Mouse (Mus musculus): ENCODE data around the gene Sorl1. TPM values are rescaled to one million over a fixed set of nuclear protein-coding genes. Genes with fewer than 3 reads are reported as not detected.
A peak's percentile ranks its signal among the peaks of the same experiment; 100 is the strongest.

Sorl1 gene
- polyA plus RNA-seq, 1 experiment, result 58.1 TPM

DNA sequence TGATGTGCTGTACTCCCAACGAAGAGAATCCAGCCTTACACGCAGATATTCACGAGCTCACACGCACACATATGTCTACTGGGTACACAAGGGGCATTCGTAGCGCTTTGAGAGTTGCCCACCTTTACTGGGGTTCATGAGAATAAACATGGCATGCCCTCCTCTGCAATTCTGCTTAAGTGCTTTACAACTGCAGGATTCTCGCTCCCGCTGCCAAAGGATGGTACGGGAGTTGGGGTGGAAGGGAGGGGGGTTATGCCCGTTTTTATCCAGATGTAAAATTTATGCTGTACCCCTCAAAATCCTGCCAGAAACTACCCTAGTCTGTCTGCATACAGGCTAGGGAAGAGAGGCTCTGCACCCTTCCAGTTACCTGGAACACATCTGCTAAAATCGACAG, 893 bp downstream of the Sorl1 start:
- peak overlapping the region; percentile 86 for H3K4me3 ChIP-seq (ENCODE audit: insufficient read depth, low read depth, low read length)
- DNase-seq, result no peak

GRCm38 (mm10) chr9:42122441-42122840, 1.7 kb downstream of the Sorl1 start:
- no peaks in the 10 kb centered on the region for H3K27me3 ChIP-seq (replicated peaks; ENCODE audit: control insufficient read depth, insufficient read depth, low read length)
- no peak for DNase-seq
- H3K4me1 ChIP-seq (ENCODE audit: control insufficient read depth, insufficient read depth, low read length), result peaks cover 12% of the 10 kb centered on the region
- H3K4me3 ChIP-seq (ENCODE audit: insufficient read depth, low read depth, low read length), result peak overlapping the region; percentile 86
- H3K36me3 ChIP-seq (ENCODE audit: control insufficient read depth, insufficient read depth, low read length), result no peaks in the 10 kb centered on the region
- no peak for TF ChIP-seq POLR2A (IDR thresholded peaks at IDR 0.05; ENCODE audit: low read depth, low read length)
- TF ChIP-seq CTCF (conservative IDR thresholded peaks at IDR 0.05; ENCODE audit: insufficient read depth, insufficient read length, low read depth, low read length), result no peak
- 73% methylated on average over 6 of the region's 6 CpGs for WGBS
- peak overlapping the region; percentile 72 for H3K27ac ChIP-seq (ENCODE audit: insufficient read depth, low read depth, low read length)

More for the DNA sequence above, 893 bp downstream of the Sorl1 start:
- no peak for TF ChIP-seq POLR2A (IDR thresholded peaks at IDR 0.05; ENCODE audit: low read depth, low read length)
- no peak for TF ChIP-seq CTCF (conservative IDR thresholded peaks at IDR 0.05; ENCODE audit: insufficient read depth, insufficient read length, low read depth, low read length)
- peaks cover 12% of the 10 kb centered on the region for H3K4me1 ChIP-seq (ENCODE audit: control insufficient read depth, insufficient read depth, low read length)
- no peaks in the 10 kb centered on the region for H3K27me3 ChIP-seq (replicated peaks; ENCODE audit: control insufficient read depth, insufficient read depth, low read length)
- WGBS, result 22% methylated on average over 11 of the region's 11 CpGs
- H3K27ac ChIP-seq (ENCODE audit: insufficient read depth, low read depth, low read length), result peak overlapping the region; percentile 72
- H3K36me3 ChIP-seq (ENCODE audit: control insufficient read depth, insufficient read depth, low read length), result no peaks in the 10 kb centered on the region

DNA sequence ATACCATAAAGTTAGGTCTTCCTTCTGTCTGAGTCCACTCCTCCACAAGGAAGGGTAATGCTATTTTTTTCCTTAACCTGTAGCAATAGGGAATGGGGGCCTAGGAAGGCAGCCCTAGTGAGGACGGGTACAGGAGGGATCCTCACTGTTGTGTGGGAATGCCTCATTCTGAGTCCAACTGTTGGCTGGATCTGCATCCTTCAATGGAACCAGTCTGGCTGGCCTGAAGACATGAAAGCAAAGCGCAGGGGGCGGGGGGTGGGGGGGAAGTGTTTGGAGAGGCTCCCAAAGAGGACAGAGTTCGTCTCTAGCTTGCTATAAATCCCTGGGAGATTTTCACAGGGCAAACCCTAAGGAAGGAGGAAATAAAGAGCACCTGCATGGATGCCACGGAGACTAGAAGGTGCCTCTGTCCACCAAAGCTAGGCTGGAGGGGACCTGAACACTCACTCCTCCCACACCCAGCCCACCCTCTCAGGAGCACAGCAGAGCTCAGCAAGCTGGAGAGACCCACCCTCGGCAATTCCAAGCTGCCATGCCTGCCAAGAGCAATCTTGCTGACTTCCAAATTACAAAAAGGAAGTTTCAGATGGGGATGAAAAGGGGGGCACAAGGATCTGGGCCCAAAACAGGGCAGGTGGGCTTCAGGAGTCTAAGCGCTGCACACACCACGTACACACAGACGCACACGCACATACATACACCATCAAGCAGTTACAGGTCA, 2.3 kb downstream of the Sorl1 start:
- peak overlapping the region; percentile 72 for H3K27ac ChIP-seq (ENCODE audit: insufficient read depth, low read depth, low read length)
- H3K27me3 ChIP-seq (replicated peaks; ENCODE audit: control insufficient read depth, insufficient read depth, low read length), result no peaks in the 10 kb centered on the region
- H3K4me1 ChIP-seq (ENCODE audit: control insufficient read depth, insufficient read depth, low read length), result peaks cover 12% of the 10 kb centered on the region
- WGBS, result 60% methylated on average over 10 of the region's 10 CpGs
- H3K36me3 ChIP-seq (ENCODE audit: control insufficient read depth, insufficient read depth, low read length), result no peaks in the 10 kb centered on the region
- peak overlapping the region; percentile 41; the same call in 1 of the 2 replicates for H3K4me3 ChIP-seq (ENCODE audit: insufficient read depth, low read depth, low read length)
- TF ChIP-seq CTCF (conservative IDR thresholded peaks at IDR 0.05; ENCODE audit: insufficient read depth, insufficient read length, low read depth, low read length) (no peak), POLR2A (IDR thresholded peaks at IDR 0.05; ENCODE audit: low read depth, low read length) (no peak)
- DNase-seq, result no peak

GRCm38 (mm10) chr9:42116418-42117056, 7.6 kb downstream of the Sorl1 start:
- H3K36me3 ChIP-seq (ENCODE audit: control insufficient read depth, insufficient read depth, low read length), result no peaks in the 10 kb centered on the region
- H3K4me1 ChIP-seq (ENCODE audit: control insufficient read depth, insufficient read depth, low read length), result peaks cover 8% of the 10 kb centered on the region
- H3K4me3 ChIP-seq (ENCODE audit: insufficient read depth, low read depth, low read length), result no peak overlapping the region
- DNase-seq, result no peak
- TF ChIP-seq POLR2A (IDR thresholded peaks at IDR 0.05; ENCODE audit: low read depth, low read length) (no peak), CTCF (conservative IDR thresholded peaks at IDR 0.05; ENCODE audit: insufficient read depth, insufficient read length, low read depth, low read length) (no peak)
- no peak overlapping the region for H3K27ac ChIP-seq (ENCODE audit: insufficient read depth, low read depth, low read length)
- WGBS, result 67% methylated on average over 10 of the region's 10 CpGs
- no peaks in the 10 kb centered on the region for H3K27me3 ChIP-seq (replicated peaks; ENCODE audit: control insufficient read depth, insufficient read depth, low read length)

GRCm38 (mm10) chr9:42115078-42115477, 9.0 kb downstream of the Sorl1 start:
- no peak for TF ChIP-seq CTCF (conservative IDR thresholded peaks at IDR 0.05; ENCODE audit: insufficient read depth, insufficient read length, low read depth, low read length)
- no peak for TF ChIP-seq POLR2A (IDR thresholded peaks at IDR 0.05; ENCODE audit: low read depth, low read length)
- Histone ChIP-seq H3K27me3 (replicated peaks; ENCODE audit: control insufficient read depth, insufficient read depth, low read length) (no peaks in the 10 kb centered on the region), H3K4me1 (ENCODE audit: control insufficient read depth, insufficient read depth, low read length) (peaks cover 9% of the 10 kb centered on the region), H3K36me3 (ENCODE audit: control insufficient read depth, insufficient read depth, low read length) (no peaks in the 10 kb centered on the region), H3K4me3 (ENCODE audit: insufficient read depth, low read depth, low read length) (no peak overlapping the region), H3K27ac (ENCODE audit: insufficient read depth, low read depth, low read length) (peak overlapping the region; percentile 49)
- WGBS, result 63% methylated on average over 7 of the region's 7 CpGs
- DNase-seq, result no peak

GRCm38 (mm10) chr9:42113316-42113715, 10.8 kb downstream of the Sorl1 start:
- H3K27me3 ChIP-seq (replicated peaks; ENCODE audit: control insufficient read depth, insufficient read depth, low read length), result no peaks in the 10 kb centered on the region
- 75% methylated on average over 5 of the region's 5 CpGs for WGBS
- H3K4me1 ChIP-seq (ENCODE audit: control insufficient read depth, insufficient read depth, low read length), result peaks cover 22% of the 10 kb centered on the region
- no peak for DNase-seq
- no peak overlapping the region for H3K4me3 ChIP-seq (ENCODE audit: insufficient read depth, low read depth, low read length)
- no peaks in the 10 kb centered on the region for H3K36me3 ChIP-seq (ENCODE audit: control insufficient read depth, insufficient read depth, low read length)
- TF ChIP-seq CTCF (conservative IDR thresholded peaks at IDR 0.05; ENCODE audit: insufficient read depth, insufficient read length, low read depth, low read length) (no peak), POLR2A (IDR thresholded peaks at IDR 0.05; ENCODE audit: low read depth, low read length) (no peak)
- H3K27ac ChIP-seq (ENCODE audit: insufficient read depth, low read depth, low read length), result 0 out of 2 replicates have a peak overlapping the region, but pooled peaks have one; percentile 2

DNA sequence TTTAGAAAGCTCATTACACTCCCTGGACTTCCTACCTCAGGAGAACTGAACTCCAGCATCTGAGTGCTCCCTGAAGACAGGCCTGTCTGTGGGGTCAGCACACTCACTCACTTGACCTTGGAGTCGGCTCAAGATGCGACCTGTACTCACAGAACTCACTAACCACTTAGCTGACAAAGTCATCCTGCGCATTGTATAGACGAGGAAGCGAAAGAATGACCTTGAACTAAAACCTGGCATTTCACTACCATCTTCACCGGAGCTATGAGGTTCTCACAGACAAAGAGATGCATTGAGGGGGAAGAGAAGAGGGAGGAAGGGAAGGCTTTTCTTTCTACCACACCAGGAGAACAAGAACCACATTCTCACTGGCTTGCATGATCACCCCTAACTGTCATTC, 11.4 kb downstream of the Sorl1 start:
- TF ChIP-seq POLR2A (IDR thresholded peaks at IDR 0.05; ENCODE audit: low read depth, low read length) (no peak), CTCF (conservative IDR thresholded peaks at IDR 0.05; ENCODE audit: insufficient read depth, insufficient read length, low read depth, low read length) (no peak)
- DNase-seq, result no peak
- WGBS, result 79% methylated on average over 6 of the region's 6 CpGs
- no peaks in the 10 kb centered on the region for H3K27me3 ChIP-seq (replicated peaks; ENCODE audit: control insufficient read depth, insufficient read depth, low read length)
- H3K4me1 ChIP-seq (ENCODE audit: control insufficient read depth, insufficient read depth, low read length), result peaks cover 28% of the 10 kb centered on the region
- H3K4me3 ChIP-seq (ENCODE audit: insufficient read depth, low read depth, low read length), result no peak overlapping the region
- H3K36me3 ChIP-seq (ENCODE audit: control insufficient read depth, insufficient read depth, low read length), result no peaks in the 10 kb centered on the region
- peak overlapping the region; percentile 81 for H3K27ac ChIP-seq (ENCODE audit: insufficient read depth, low read depth, low read length)

All from kidney, adult 2 months (tissue).